Mouse (Mus musculus) embryonic stem cell, embryonic (primary cell): Measurements from ENCODE around the gene Tdrd5.
"Not testable (repeated sequence)": the region's sequence is repeated elsewhere in the genome, so short reads cannot be mapped to it uniquely, and the experiment has no call there.

Experiments used
- CTCF ChIA-PET, 4 experiments: fragments of 300-600 bp in 2 of 4; fragments of 350-600 bp in 2 of 4; sonication (Branson Sonifier 250); formaldehyde crosslinking; loops; one replicate each; lab custom pipeline; 2022; ENCODE audit warnings: inconsistent platforms in 2 of 4; lab: Charles Lee
- POLR2A ChIA-PET, 4 experiments: fragments of 300-600 bp in 2 of 4; fragments of 350-600 bp in 2 of 4; sonication (Branson Sonifier 250); formaldehyde crosslinking; loops; one replicate each; lab custom pipeline; 2022; ENCODE audit warnings: antibody characterized with exemption in 4 of 4, inconsistent platforms in 1 of 4; lab: Charles Lee

Tdrd5 gene

GRCm38 (mm10) chr1:156270471-156270870 lies 33.0 kb downstream of the Tdrd5 start:
- POLR2A ChIA-PET, result interaction anchor here in 2 of 4 experiments (1.0 to 1.2 kb wide), 2 partner anchors 18 to 33 kb away, joined by 3 to 4 read pairs; partner anchors contain the start of gene Tdrd5 (in 1 of the 2)
- CTCF ChIA-PET, result no interaction called here

- CTCF ChIA-PET, POLR2A ChIA-PET: not testable (repeated sequence)
These were observed 34.9 kb downstream of the Tdrd5 start for GRCm38 (mm10) chr1:156268546-156268945.

GRCm38 (mm10) chr1:156263946-156264345 lies 39.5 kb downstream of the Tdrd5 start:
- ChIA-PET CTCF (interaction anchor here (0.5 to 1.5 kb wide), 14 partner anchors 9 to 309 kb away, joined by 3 to 11 read pairs (median 4); no protein-coding TSS in a partner anchor), POLR2A (interaction anchor here in 2 of 4 experiments (0.7 to 1.1 kb wide), 3 partner anchors 12 to 104 kb away, joined by 3 to 6 read pairs (median 4); no protein-coding TSS in a partner anchor)

- POLR2A ChIA-PET, result interaction anchor here in 2 of 4 experiments (0.7 to 1.1 kb wide), 3 partner anchors 12 to 105 kb away, joined by 3 to 6 read pairs (median 4); no protein-coding TSS in a partner anchor
- CTCF ChIA-PET, result interaction anchor here (0.5 to 1.5 kb wide), 14 partner anchors 8 to 339 kb away, joined by 3 to 13 read pairs (median 4); partner anchors contain the start of gene Tdrd5 (in 1 of the 4)
These were observed 40.1 kb downstream of the Tdrd5 start for GRCm38 (mm10) chr1:156263352-156263751.

- ChIA-PET CTCF (interaction anchor here in 2 of 4 experiments (0.5 to 1.9 kb wide), 4 partner anchors 8 to 1305 kb away, joined by 3 to 5 read pairs (median 4); no protein-coding TSS in a partner anchor), POLR2A (interaction anchor here in 2 of 4 experiments (0.5 to 1.6 kb wide), 4 partner anchors 9 to 304 kb away, joined by 3 to 4 read pairs (median 4); partner anchors contain the start of gene Abl2 (in 1 of the 2))
These were observed 48.6 kb downstream of the Tdrd5 start for GRCm38 (mm10) chr1:156254866-156255265.

- CTCF ChIA-PET, result interaction anchor here in 2 of 4 experiments (0.6 to 2.4 kb wide), 2 partner anchors 12 to 200 kb away, joined by 4 to 11 read pairs; no protein-coding TSS in a partner anchor
- POLR2A ChIA-PET, result interaction anchor here in 3 of 4 experiments (0.6 to 1.8 kb wide), 7 partner anchors 12 to 450 kb away, joined by 3 to 7 read pairs (median 3); partner anchors contain the start of gene Abl2 (in 1 of the 3)
These were observed 52.4 kb downstream of the Tdrd5 start for GRCm38 (mm10) chr1:156251096-156251495.

- CTCF ChIA-PET, result interaction anchor here in 2 of 4 experiments (0.5 to 0.7 kb wide), 2 partner anchors 10 to 165 kb away, joined by 3 to 4 read pairs; no protein-coding TSS in a partner anchor
- POLR2A ChIA-PET, result interaction anchor here in 1 of 4 experiments (1.1 kb wide), 1 partner anchor 75 kb away, joined by 3 read pairs; no protein-coding TSS in a partner anchor
These were observed 55.6 kb downstream of the Tdrd5 start for GRCm38 (mm10) chr1:156247893-156248292.

GRCm38 (mm10) chr1:156241713-156242348 lies 61.6 kb downstream of the Tdrd5 start:
- POLR2A ChIA-PET, result interaction anchor here in 1 of 4 experiments (0.7 to 1.7 kb wide), 4 partner anchors 12 to 24 kb away, joined by 3 to 5 read pairs (median 4); no protein-coding TSS in a partner anchor
- CTCF ChIA-PET, result interaction anchor here (0.5 to 2.4 kb wide), 22 partner anchors 8 to 836 kb away, joined by 3 to 18 read pairs (median 4); no protein-coding TSS in a partner anchor

- ChIA-PET POLR2A (interaction anchor here in 1 of 4 experiments (0.9 to 1.1 kb wide), 2 partner anchors 13 to 24 kb away, joined by 3 to 4 read pairs; no protein-coding TSS in a partner anchor), CTCF (interaction anchor here in 3 of 4 experiments (0.9 to 2.4 kb wide), 13 partner anchors 9 to 264 kb away, joined by 3 to 18 read pairs (median 5); no protein-coding TSS in a partner anchor)
These were observed 62.4 kb downstream of the Tdrd5 start for GRCm38 (mm10) chr1:156241035-156241434.

- CTCF ChIA-PET, result interaction anchor here in 2 of 4 experiments (0.5 to 2.3 kb wide), 4 partner anchors 10 to 243 kb away, joined by 3 to 18 read pairs (median 5); partner anchors contain the start of gene Soat1 (in 1 of the 2)
- POLR2A ChIA-PET, result interaction anchor here in 1 of 4 experiments (0.6 kb wide), 1 partner anchor 258 kb away, joined by 4 read pairs; no protein-coding TSS in a partner anchor
These were observed 72.3 kb downstream of the Tdrd5 start for GRCm38 (mm10) chr1:156231122-156231521.

- POLR2A ChIA-PET, result interaction anchor here in 2 of 4 experiments (0.6 to 1.4 kb wide), 4 partner anchors 12 to 257 kb away, joined by 3 to 12 read pairs (median 4); no protein-coding TSS in a partner anchor
- CTCF ChIA-PET, result interaction anchor here in 3 of 4 experiments (0.5 to 2.6 kb wide), 11 partner anchors 10 to 244 kb away, joined by 3 to 18 read pairs (median 4); partner anchors contain the start of gene Soat1 (in 1 of the 3)
These were observed 73.0 kb downstream of the Tdrd5 start for GRCm38 (mm10) chr1:156230339-156231089.

GRCm38 (mm10) chr1:156229448-156229847 lies 74.0 kb downstream of the Tdrd5 start:
- CTCF ChIA-PET, result interaction anchor here (0.5 to 2.6 kb wide), 34 partner anchors 10 to 1236 kb away, joined by 3 to 18 read pairs (median 4); partner anchors contain the start of gene Fam163a (in 2 of the 4)
- POLR2A ChIA-PET, result interaction anchor here in 1 of 4 experiments (1.0 to 1.4 kb wide), 4 partner anchors 11 to 16 kb away, joined by 3 to 5 read pairs (median 4); no protein-coding TSS in a partner anchor

GRCm38 (mm10) chr1:156228728-156229127 lies 74.7 kb downstream of the Tdrd5 start:
- POLR2A ChIA-PET, result interaction anchor here in 1 of 4 experiments (1.3 to 1.4 kb wide), 2 partner anchors 11 to 14 kb away, joined by 5 read pairs; no protein-coding TSS in a partner anchor

GRCm38 (mm10) chr1:156226903-156227302 lies 76.6 kb downstream of the Tdrd5 start:
- CTCF ChIA-PET, result interaction anchor here in 1 of 4 experiments (0.8 kb wide), 1 partner anchor 111 kb away, joined by 3 read pairs; no protein-coding TSS in a partner anchor
- POLR2A ChIA-PET, result interaction anchor here in 1 of 4 experiments (1.4 kb wide), 1 partner anchor 9 kb away, joined by 3 read pairs; no protein-coding TSS in a partner anchor

More at GRCm38 (mm10) chr1:156228728-156229127, 74.7 kb downstream of the Tdrd5 start:
- CTCF ChIA-PET, result interaction anchor here (0.6 to 2.6 kb wide), 20 partner anchors 9 to 805 kb away, joined by 3 to 18 read pairs (median 4); partner anchors contain the start of gene Fam163a (in 2 of the 4)

GRCm38 (mm10) chr1:156222205-156223000 lies 81.1 kb downstream of the Tdrd5 start:
- CTCF ChIA-PET, result no interaction called here
- POLR2A ChIA-PET, result interaction anchor here in 2 of 4 experiments (0.7 to 1.4 kb wide), 3 partner anchors 10 to 149 kb away, joined by 3 to 5 read pairs (median 4); no protein-coding TSS in a partner anchor

- ChIA-PET CTCF (interaction anchor here in 2 of 4 experiments (0.6 to 1.6 kb wide), 2 partner anchors 9 to 21 kb away, joined by 3 read pairs; no protein-coding TSS in a partner anchor), POLR2A (interaction anchor here in 2 of 4 experiments (0.6 to 0.7 kb wide), 2 partner anchors 147 to 186 kb away, joined by 3 read pairs; partner anchors contain the start of gene Tor1aip2 (in 1 of the 2))
These were observed 82.1 kb downstream of the Tdrd5 start for GRCm38 (mm10) chr1:156221327-156221726.
